Mouse (Mus musculus) frontal cortex, postnatal 14 days (tissue): Measurements from ENCODE around the gene Zfp976.
A peak's percentile ranks its signal among the peaks of the same experiment; 100 is the strongest.
"Not testable (repeated sequence)": the region's sequence is repeated elsewhere in the genome, so short reads cannot be mapped to it uniquely, and the experiment has no call there.

Experiments
- DNase-seq, 2 experiments: peaks; one replicate each; pipeline ENCODE4 v3.0.0; 2022; ENCODE audit warnings: low spot score in 2 of 2

Gene Zfp976

DNA sequence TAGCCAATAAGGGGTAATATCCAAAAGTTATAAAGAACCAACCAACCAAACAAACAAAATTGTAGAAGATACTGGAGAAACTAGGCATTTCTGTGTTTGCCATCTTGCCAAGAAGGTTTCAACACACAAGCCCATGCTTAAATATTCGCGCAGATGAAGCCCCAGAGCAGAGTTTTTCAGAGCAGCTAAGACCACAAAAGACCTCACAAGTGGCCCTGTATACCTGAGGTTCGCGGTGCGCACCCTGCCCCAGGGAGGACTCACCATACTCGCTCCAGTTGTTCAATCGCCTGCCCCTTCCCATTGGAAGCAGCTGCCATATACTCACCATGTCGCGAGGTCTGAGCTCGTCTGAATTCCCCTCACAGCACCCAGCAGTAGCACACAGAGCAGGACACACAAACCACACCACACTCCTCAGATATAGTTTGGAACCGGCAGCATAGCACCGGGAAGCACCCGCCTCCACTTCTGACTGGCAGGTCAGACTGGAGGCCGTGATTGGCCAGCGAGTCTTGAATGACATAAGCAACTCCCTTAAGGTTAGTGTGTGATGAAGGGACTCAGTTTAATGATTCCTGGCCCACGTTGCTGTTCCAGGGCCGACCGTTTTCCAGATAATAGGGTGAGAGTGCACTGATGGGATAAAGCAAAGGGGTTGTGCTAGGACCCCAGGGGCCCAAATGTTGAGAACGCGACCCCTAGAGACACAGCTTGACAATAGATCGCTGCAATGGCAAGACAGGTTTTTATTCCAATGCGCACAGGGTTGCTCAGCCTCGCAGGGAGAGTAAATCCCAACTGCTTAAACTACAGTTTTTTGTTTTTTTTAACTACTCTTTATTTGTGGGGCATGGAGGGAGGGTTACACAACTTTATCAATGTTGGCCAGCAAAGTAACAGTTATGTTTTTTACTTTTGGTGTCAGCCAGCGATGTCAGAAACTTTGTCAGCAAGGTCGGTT, at the start of gene Zfp976:
Gene Zfp976 (minus strand): TSS at position 437 of the 964 bp plus-strand sequence.
- peak; percentile 36 to 57 for DNase-seq

DNA sequence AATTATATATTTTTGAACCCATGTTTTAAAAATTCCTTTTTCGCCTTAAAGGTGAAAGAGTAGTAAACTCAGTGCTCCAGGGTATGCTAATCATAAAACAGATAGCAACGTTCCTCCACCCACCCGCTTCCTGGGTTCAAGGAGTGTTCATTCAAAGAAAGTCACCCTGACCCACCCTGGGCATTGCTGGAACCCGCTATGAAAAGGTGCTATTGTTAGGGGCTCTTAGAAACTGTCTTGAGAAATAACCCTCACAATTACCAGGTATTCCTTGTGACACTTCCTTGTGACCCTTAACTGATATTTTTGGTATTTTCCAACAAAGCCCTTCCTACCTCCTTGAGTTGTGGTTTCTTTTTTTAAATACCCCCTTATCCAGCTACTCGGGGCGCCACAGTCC, 37.7 kb upstream of the Zfp976 start:
- not testable (repeated sequence) for DNase-seq

GRCm38 (mm10) chr7:42679646-42680045, 37.3 kb upstream of the Zfp976 start:
- DNase-seq = not testable (repeated sequence)

DNA sequence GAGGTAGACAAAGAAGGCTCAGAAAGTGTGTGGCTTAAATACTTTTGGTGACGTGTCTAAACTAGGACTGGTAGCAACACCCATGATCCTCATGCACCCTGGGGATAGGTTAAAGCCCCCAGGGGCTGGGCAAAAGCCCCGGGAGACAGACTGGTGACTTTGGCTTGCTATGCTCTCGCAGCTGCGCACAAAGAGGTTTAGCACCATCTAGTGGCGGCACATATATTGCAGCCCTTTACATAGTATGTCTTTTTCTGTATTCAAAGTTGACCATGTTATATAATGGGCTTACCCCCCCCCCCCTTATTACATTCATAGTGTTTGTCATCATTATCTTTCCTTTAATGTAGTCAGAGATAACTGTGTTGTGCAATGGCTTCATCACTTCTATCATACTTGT, 17.8 kb upstream of the Zfp976 start:
- not testable (repeated sequence) for DNase-seq

- DNase-seq = not testable (repeated sequence)
Observed at GRCm38 (mm10) chr7:42655211-42655610, 12.8 kb upstream of the Zfp976 start.

- DNase-seq = not testable (repeated sequence)
Observed at GRCm38 (mm10) chr7:42643120-42643620, 782 bp upstream of the Zfp976 start.

DNA sequence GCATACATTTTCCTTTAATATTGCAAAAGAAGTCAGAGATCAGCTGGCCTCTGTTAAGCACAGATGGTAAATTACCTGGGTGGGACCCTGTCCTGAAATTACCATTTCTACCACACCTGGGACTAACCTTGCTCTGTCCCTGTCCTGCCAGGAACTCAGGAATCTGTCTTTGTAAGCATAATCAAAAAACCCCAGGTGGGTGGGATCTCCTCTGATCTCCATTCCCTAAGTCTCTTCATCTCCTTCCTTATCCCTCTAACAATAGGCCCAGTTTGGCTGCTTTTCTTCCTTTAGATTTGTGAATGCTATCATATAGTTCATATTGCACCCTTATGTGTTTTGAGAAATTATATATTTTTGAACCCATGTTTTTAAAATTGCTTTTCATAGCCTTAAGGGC, 11.4 kb downstream of the Zfp976 start:
- not testable (repeated sequence) for DNase-seq

- DNase-seq = not testable (repeated sequence)
Observed at GRCm38 (mm10) chr7:42595666-42596065, 46.7 kb downstream of the Zfp976 start.

GRCm38 (mm10) chr7:42592413-42592812, 50.0 kb downstream of the Zfp976 start, which contains the start of gene Zfp977:
TSS of gene Zfp977 (minus strand) at chr7:42592547.
- DNase-seq = not testable (repeated sequence)

- DNase-seq = not testable (repeated sequence)
Observed at GRCm38 (mm10) chr7:42591311-42591710, 51.1 kb downstream of the Zfp976 start.

- DNase-seq = no peak
Observed at GRCm38 (mm10) chr7:42578488-42578887, 63.9 kb downstream of the Zfp976 start, which contains the start of gene Gm21028. TSS of gene Gm21028 (minus strand) at chr7:42578588.
